ENCODE assay signal across 8 mouse cellular contexts in the genomic region with DNA sequence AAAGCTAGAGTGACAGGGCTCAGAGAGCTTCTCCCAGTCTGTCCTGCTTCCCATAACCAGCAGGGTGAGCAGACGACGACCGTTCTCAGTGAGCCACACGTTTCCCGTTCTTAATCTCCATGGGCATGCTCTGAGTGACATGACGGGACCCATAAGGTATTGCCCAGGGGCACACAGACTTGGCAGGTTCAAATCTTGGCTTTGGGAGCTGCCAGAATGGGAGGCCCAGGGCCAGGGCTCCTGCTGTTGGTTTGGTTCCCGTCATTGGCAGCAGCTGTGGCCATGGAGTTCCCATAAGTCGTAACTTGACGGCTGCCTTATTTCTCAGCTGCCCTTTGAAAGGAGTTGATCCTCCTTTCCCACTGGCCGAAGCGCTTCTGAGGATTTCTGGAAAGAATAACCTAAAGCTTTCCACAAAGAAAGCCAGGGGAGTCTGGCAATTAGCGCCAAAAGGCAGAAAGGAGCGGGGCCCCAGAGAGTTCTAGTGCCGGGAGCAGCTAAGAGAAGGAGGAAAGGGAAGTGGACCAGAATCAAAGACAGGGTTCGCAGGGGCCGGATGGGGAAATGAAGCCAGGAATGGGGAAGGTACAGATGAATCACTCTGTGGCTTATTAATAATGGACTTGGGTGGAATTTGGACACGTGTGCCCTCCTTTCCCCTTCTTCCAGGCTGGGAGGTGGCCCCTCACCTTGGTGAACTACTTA. TPM values are rescaled to one million over a fixed set of nuclear protein-coding genes. Genes with fewer than 3 reads are reported as not detected.
DNase-seq lines count a peak whose midpoint lies in the region; ATAC-seq lines count a peak whose summit lies in the region.

No protein-coding gene starts in this region.

- H3K27me3 ChIP-seq in hindbrain, embryonic 13.5 days = no peaks in the 10 kb centered on the region
- H3K27me3 ChIP-seq in hindbrain, embryonic 10.5 days (ENCODE audit: insufficient read depth, poor library complexity, severe bottlenecking) = 0 out of 2 replicates have a peak, but pooled peaks cover 4% of the 10 kb centered on the region
- H3K27me3 ChIP-seq in neural tube, embryonic 14.5 days (ENCODE audit: control insufficient read depth, insufficient read depth, low read length) = no peaks in the 10 kb centered on the region

- DNase-seq in hindbrain, embryonic 10.5 days (ENCODE audit: low spot score) = no peak
- peak; percentile 37 for DNase-seq in brain, adult 2 months (ENCODE audit: low read depth, low spot score)
- peak; percentile 74 for DNase-seq in gastrocnemius, adult 18-20 months (ENCODE audit: low spot score)
- no peak for DNase-seq in left cerebral cortex, postnatal 10 days (ENCODE audit: extremely low spot score in 1 of 2, low spot score in 2 of 2)
- no peak for DNase-seq in spleen, postnatal 36 days (ENCODE audit: low spot score in 2 of 2)

- no peak overlapping the region for H3K4me2 ChIP-seq in hindbrain, embryonic 13.5 days
- H3K4me2 ChIP-seq in neural tube, embryonic 14.5 days (ENCODE audit: low read depth, low read length) = no peak overlapping the region

- H3K36me3 ChIP-seq in hindbrain, embryonic 13.5 days = no peaks in the 10 kb centered on the region
- H3K36me3 ChIP-seq in hindbrain, embryonic 10.5 days = no peaks in the 10 kb centered on the region
- no peaks in the 10 kb centered on the region for H3K36me3 ChIP-seq in neural tube, embryonic 14.5 days (ENCODE audit: control insufficient read depth, insufficient read depth, low read length)

- H3K4me1 ChIP-seq in hindbrain, embryonic 13.5 days (replicated peaks) = peaks cover 33% of the 10 kb centered on the region
- H3K4me1 ChIP-seq in hindbrain, embryonic 10.5 days (replicated peaks) = peaks cover 26% of the 10 kb centered on the region
- peaks cover 20% of the 10 kb centered on the region for H3K4me1 ChIP-seq in neural tube, embryonic 14.5 days (ENCODE audit: control insufficient read depth, insufficient read depth, low read length)

- 49% methylated on average over 17 of the region's 17 CpGs for WGBS in hindbrain, embryonic 13.5 days
- 72% methylated on average over 17 of the region's 17 CpGs for WGBS in hindbrain, embryonic 10.5 days
- WGBS in neural tube, embryonic 14.5 days = 33% methylated on average over 17 of the region's 17 CpGs

- H3K9me3 ChIP-seq in hindbrain, embryonic 13.5 days = no peaks in the 10 kb centered on the region
- H3K9me3 ChIP-seq in hindbrain, embryonic 10.5 days = no peaks in the 10 kb centered on the region
- H3K9me3 ChIP-seq in neural tube, embryonic 14.5 days (ENCODE audit: control insufficient read depth, low read length) = no peaks in the 10 kb centered on the region

- intact Hi-C loops in left cerebral cortex, postnatal 10 days (cut with DNase I) = no loop called here

- H3K4me3 ChIP-seq in hindbrain, embryonic 13.5 days = no peak overlapping the region
- no peak overlapping the region for H3K4me3 ChIP-seq in hindbrain, embryonic 10.5 days
- no peak overlapping the region for H3K4me3 ChIP-seq in neural tube, embryonic 14.5 days (ENCODE audit: low read depth, low read length)

- no peak overlapping the region; the same call in 1 of the 2 replicates for H3K9ac ChIP-seq in hindbrain, embryonic 13.5 days
- no peak overlapping the region for H3K9ac ChIP-seq in neural tube, embryonic 14.5 days (replicated peaks; ENCODE audit: low read depth, low read length)

- peak overlapping the region; percentile 79 for H3K27ac ChIP-seq in hindbrain, embryonic 13.5 days
- no peak overlapping the region for H3K27ac ChIP-seq in hindbrain, embryonic 10.5 days
- H3K27ac ChIP-seq in neural tube, embryonic 14.5 days (ENCODE audit: low read depth, low read length) = peak overlapping the region; percentile 34; the same call in 1 of the 2 replicates

- ATAC-seq in hindbrain, embryonic 13.5 days (ENCODE audit: low FRiP score) = peak; percentile 56; the same call in 1 of the 2 replicates
- ATAC-seq in hematopoietic stem cell, adult 5-6 weeks (replicated peaks in 1 of 2; ENCODE audit: insufficient read depth in 1 of 2, low FRiP score in 2 of 2, low TSS enrichment in 1 of 2, low read depth in 1 of 2, poor library complexity in 2 of 2, severe bottlenecking in 2 of 2) = peak; percentile 5 to 47; a peak in 1 of 4 replicates
- peak; percentile 57; the same call in 1 of the 2 replicates for ATAC-seq in neural tube, embryonic 14.5 days (ENCODE audit: low read depth)

RNA-seq across cellular contexts. Expression of gene Fos, which starts 36.4 kb away (rescaled TPM):
- 1.9 and 2.5 TPM in 2 replicates for polyA plus RNA-seq in hindbrain, embryonic 13.5 days (2015; fragmentation: Nextera tagmentation; extraction: Ambion mirVana)
- polyA plus RNA-seq in hindbrain, embryonic 10.5 days (2016; fragmentation: Nextera tagmentation; extraction: Ambion mirVana) = 1.5 TPM in 2 replicates
- total RNA-seq in gastrocnemius, adult 18-20 months (2021) = 10 to 100 TPM in 1 of 2 experiments, 1 to 10 TPM in 1; 6.5 to 69.9 TPM
- 1,145 and 1,310 TPM in 2 replicates for total RNA-seq in hematopoietic stem cell, adult 5-6 weeks (2017)
- 2.8 and 4.0 TPM in 2 replicates for polyA plus RNA-seq in neural tube, embryonic 14.5 days (2014; fragmentation: Nextera tagmentation; extraction: Ambion mirVana)
- total RNA-seq in left cerebral cortex, postnatal 10 days (2021) = 10 to 100 TPM; 11.0 to 14.8 TPM

Comparison
In these comparisons a context has a peak if more than half of its experiments do, and no peak if none do; other contexts are left out.
1. DNase-seq: peak in brain, adult 2 months (single experiment) and gastrocnemius, adult 18-20 months (single experiment); none in hindbrain, embryonic 10.5 days (single experiment), left cerebral cortex, postnatal 10 days (0 of 2) and spleen, postnatal 36 days (0 of 2).
2. RNA of gene Fos, which starts 36.4 kb away (total RNA-seq): 1,145 to 1,310 TPM in hematopoietic stem cell, adult 5-6 weeks; 6.5 to 69.9 TPM in gastrocnemius, adult 18-20 months and 11.0 to 14.8 TPM in left cerebral cortex, postnatal 10 days; every median in the first group is over 10 times any median in the second.
3. Peak in every context shown above with its lines, with median percentiles within 50 percentile points of each other: ATAC-seq.